Mouse (Mus musculus): ENCODE results near the gene Znhit3.
A peak's percentile ranks its signal among the peaks of the same experiment; 100 is the strongest.
"Not testable (repeated sequence)": the region's sequence is repeated elsewhere in the genome, so short reads cannot be mapped to it uniquely, and the experiment has no call there.

Znhit3 gene

DNA sequence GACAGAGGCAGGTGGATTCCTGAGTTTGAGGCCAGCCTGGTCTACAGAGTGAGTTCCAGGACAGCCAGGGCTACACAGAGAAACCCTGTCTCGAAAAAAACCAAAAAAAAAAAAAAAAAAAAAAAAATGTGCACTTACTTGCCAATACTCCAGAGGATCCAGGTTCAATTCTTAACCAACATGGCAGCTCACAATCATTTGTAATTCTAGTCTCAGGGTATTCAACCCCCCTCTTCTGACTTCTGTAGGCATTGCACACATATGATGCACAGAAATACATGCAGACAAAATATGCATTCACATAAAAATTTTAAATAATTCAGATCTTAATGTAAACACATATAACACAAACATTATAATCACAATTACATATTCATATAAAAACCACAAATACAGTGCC lies 40.1 kb downstream of the Znhit3 start:
- DNase-seq (ENCODE audit: extremely low spot score), result not testable (repeated sequence)

DNA sequence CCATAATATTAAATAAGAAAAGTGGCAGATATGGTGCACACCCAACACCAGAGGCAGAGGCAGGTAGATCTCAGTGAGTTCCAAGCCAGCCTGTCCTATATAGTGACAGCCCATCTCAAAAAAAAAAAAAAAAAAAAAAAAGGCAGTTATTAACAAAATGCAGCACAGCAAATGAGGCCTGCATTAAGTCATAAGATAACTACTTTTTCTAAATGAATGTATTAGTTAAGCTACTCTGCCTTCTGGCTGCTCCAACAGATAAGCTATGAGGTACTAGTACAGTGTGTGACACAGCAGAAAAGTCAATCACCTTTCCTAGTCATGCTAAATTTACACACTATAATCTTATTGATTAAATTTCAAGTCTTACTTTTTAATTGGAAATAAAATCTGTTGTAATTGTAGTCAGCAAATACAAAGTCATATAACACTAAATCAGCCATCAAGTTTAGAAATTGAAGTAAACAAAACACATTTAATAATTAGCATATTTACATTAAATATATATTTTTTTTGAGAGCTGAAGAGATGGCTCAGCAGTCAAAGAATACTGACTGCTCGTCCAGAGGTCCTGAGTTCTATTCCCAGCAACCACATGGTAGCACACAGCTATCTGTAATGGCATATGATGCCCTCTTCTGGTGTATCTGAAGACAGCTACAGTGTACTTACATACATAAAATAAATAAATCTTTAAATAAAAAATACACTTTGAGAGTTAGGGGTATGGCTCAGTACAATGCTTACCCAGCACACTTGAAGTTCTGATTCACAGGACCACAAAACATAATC lies 42.9 kb downstream of the Znhit3 start:
- no peak for DNase-seq (ENCODE audit: extremely low spot score)

DNA sequence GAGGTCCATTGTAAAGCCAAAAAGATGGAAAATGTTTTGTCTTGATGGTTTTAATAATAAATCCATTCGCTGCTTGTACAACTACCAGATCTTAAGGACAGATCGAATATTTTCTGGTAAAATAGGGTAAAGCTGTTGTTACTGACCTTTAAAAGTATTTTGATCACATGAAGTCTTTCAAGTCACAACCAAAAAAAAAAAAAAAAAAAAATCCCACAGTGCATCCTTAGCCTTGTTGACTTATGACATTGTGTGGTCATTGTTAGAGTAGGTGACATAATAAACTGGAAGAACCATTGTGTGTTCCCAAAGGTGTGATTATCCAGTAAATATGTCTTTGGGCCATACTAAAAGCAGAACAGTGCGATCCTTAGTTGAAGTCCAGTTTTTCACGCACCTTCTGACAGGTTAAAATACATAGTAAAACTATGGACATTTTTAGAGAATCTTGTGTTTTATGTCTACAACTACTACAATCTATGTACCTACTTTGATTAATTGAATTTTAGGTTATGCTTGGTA lies 44.6 kb downstream of the Znhit3 start:
- DNase-seq (ENCODE audit: extremely low spot score), result no peak

DNA sequence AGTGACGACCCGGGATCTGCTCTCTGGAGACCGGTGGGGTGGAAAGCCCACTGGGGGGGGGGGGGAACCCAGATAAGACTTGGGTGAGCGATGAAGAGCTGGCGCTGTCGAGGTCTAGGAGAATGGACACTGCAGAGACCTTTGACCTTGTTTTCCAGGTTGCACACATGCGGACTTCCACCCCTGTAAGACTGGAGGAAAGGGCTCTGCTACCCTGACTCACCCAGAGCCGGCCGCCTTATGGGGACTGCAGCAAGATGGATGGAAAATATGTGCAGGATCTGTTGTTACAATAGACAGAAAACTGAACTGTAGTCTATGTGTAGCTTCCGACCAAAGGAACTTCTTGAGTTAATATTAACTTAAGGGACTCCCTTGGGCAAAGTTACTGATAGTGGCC lies 45.1 kb downstream of the Znhit3 start:
- DNase-seq (ENCODE audit: extremely low spot score), result no peak

DNA sequence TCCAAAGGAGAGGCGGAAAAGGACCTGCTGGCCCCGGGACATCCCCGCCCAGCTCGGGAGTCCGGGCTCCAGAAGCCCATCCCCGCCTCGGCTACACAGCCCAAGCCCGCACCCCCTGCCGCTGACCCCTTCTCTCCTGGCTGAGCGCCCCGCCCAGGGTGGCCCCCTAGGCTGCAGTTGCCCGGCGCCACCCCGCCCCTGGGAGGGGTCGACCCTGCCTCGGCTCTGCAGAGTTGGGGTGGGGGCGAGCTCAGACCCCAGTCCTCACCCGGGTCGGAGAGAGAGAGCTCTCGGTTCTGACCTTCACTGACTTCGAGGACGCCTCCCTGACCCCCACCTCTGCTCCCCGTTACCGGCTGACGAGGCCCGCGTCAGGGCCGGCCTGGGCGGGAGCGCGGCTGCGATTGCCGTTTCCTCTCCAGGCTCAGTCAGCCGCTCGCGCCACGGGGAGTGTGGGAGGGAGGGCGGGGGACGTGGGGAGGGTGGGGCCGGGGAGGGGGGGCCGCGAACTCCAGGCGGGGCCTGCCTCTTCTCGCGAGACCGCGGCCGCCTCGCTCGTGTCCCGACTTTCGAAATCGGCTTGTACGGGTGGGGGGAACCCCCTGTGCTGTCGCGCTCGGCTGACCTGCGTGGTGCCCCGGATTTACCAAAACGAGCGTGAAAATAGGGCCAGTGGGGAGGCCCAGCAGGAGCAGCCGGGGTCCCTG lies 45.7 kb downstream of the Znhit3 start, which contains the start of gene Ggnbp2:
TSS of gene Ggnbp2 (minus strand) at position 481 of the 707 bp plus-strand sequence.
- DNase-seq (ENCODE audit: extremely low spot score), result peak; percentile 94

DNA sequence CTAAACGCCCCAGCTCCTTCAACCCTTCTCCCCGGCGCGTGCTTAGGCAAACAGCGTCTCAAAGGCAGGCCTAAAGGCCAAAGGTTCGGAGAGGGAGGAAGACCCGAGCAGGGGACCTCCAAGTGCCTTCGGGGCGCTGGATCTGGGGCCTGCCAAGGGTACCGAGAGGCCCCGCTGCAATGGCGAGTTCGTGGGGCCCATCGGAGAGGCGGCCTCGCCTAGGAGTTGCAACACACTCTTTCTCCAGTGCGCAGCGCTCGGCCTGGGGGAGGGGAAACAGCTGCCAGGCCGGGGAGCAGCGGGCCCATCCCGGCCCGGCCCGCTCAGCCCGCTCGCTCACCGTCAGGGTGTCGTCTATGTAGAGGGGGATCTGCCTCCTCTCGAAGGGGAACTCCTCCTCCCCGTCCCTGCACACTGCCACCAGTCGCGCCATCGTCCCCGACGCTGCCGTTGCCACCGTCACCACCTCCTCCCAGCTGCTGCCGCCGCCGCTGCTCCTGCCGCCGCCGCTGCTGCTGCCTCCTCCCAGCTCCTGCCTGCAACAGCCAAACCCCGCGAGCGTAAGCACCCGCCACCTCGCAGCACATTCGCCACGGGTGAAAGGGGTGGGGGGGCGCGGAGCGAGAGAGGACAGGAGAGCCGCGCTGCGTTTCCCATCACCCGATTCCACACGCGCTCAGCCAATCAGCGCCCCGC lies 46.5 kb downstream of the Znhit3 start:
- peak; percentile 99 for DNase-seq (ENCODE audit: extremely low spot score)

DNA sequence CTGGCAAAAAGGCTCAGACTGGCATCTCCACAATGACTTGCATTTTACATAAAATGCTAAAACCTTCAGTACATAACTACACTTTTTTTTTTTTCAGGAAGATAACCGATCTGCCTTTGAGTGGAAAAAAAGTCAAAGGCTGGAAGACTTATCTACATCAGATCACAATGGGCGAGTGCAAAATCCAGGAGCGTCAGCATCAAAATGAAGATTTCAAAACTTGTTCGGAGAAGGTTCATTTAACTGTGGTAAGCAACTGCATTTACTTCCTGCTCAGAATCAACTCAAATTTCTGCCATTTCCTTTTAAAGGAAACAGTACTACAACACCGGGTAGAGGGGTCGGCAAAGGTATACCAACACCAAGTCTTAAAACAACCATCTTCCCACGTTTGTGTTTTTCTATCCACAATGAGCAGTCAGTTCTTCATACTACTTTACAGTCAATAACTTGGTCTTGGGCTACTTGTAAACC lies 47.3 kb downstream of the Znhit3 start:
- no peak for DNase-seq (ENCODE audit: extremely low spot score)

DNA sequence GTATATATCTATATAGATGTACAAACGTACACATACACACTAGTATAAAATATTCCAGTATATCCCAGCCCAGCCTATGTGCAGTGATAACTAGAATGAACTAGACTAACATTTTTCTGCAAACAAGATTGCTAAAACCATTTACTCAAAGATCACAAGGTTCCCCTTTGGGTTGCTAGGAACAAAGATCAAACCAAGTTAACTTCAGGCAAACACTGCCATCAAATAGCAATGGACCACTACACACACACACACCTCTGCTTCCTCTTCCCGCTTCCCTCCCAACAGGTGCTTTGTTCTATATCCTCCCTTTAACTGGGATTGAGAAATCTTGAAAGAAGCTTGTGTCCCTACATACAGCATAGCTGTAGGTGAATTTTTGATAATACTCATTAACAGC lies 48.6 kb downstream of the Znhit3 start:
- DNase-seq (ENCODE audit: extremely low spot score), result no peak

DNA sequence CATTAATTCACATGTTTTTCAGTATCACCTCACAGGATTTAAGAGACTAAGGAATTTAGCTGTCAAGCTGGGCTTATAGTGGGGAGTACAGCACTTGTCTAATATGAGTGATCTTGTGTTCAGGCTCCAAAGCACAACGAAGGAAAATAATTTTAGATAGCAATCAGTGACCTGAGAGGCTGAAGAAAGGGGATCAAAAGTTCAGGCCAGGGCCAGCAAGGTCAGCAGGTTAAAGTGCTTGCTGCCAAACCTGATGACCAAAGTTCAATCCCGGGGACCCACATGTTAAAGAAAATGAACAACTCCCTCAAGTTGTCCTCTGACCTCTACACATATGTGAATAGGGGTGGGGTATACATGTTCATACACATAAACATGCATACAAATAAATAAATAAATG lies 50.9 kb downstream of the Znhit3 start:
- no peak for DNase-seq (ENCODE audit: extremely low spot score)

Measured in embryo, embryonic 9.5 days (tissue).